Mouse (Mus musculus): ENCODE data around the gene Nme7. TPM values are rescaled to one million over a fixed set of nuclear protein-coding genes. Genes with fewer than 3 reads are reported as not detected.

Gene Nme7
- total and polyA plus RNA-seq, 3 experiments, result 23.5 to 33.2 (median 25.3) TPM

DNA sequence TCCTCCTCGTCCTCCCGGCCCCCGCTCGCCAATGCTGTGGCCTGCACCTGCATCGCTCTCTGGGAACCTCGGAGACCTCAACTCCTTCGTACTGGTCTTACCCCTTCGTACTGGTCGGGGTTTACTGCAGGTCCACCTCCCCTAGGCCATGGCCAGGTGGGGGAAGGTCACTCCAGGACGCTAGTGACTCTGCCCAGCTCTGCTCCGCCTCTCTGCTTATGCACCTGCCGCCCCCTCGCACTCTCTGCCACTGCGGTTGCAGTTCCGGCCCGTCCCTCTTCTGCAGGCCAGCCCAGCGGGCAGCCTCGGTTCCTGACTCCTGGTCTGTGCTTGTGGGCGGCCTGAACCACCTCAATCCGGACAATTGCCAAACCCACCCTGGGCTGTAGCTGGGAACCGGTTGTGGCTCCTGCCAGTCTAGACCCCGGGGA, 154.7 kb downstream of the Nme7 start:
- H3K27ac ChIP-seq (ENCODE audit: insufficient read depth, low read depth), result no peak overlapping the region
- peaks cover 29% of the 10 kb centered on the region for H3K27me3 ChIP-seq (replicated peaks)
- dilution Hi-C loops (cut with MboI; ENCODE audit: extremely low pct_ligation_motif_present, extremely low pct_unique_long_range_greater_than_20kb, low sequenced_read_pairs), result no loop called here
- peak overlapping the region in 1 of 3 experiments; percentile 34 for H3K4me3 ChIP-seq (replicated peaks in 1 of 3; ENCODE audit: low read depth in 2 of 3, low read length in 2 of 3, poor library complexity in 1 of 3)
- in situ Hi-C loops (cut with MboI; ENCODE audit: low pct_ligation_motif_present, low pct_unique_long_range_greater_than_20kb, low sequenced_read_pairs), result no loop called here
- peaks cover 11 to 13% of the 10 kb centered on the region in 2 experiments for H3K4me1 ChIP-seq (ENCODE audit: control insufficient read depth in 1 of 2, insufficient read depth in 2 of 2)
- H3K4me2 ChIP-seq (ENCODE audit: insufficient read depth, low read depth, poor library complexity, severe bottlenecking), result peak overlapping the region; percentile 93; the same call in 1 of the 2 replicates
- H3K79me2 ChIP-seq (replicated peaks; ENCODE audit: control insufficient read depth, extremely low read depth, insufficient read depth, poor library complexity, severe bottlenecking), result no peaks in the 10 kb centered on the region
- no peaks in the 10 kb centered on the region for H3K36me3 ChIP-seq (replicated peaks in 1 of 2; ENCODE audit: control insufficient read depth in 1 of 2, insufficient read depth in 1 of 2, low read length in 1 of 2)
- DNase-seq (ENCODE audit: extremely low read depth), result no peak
- no peak overlapping the region for H3K9ac ChIP-seq (ENCODE audit: insufficient read depth, low read depth)
- TF ChIP-seq RAD21 (IDR thresholded peaks at IDR 0.05; ENCODE audit: low read depth, low read length) (no peak), MEF2A (IDR thresholded peaks at IDR 0.05; ENCODE audit: borderline replicate concordance, low read depth, low read length) (no peak)
- no peaks in the 10 kb centered on the region for H3K9me3 ChIP-seq (replicated peaks; ENCODE audit: low read length)

- dilution Hi-C loops (cut with MboI; ENCODE audit: extremely low pct_ligation_motif_present, extremely low pct_unique_long_range_greater_than_20kb, low sequenced_read_pairs) (no loop called here), in situ Hi-C loops (cut with MboI; ENCODE audit: low pct_ligation_motif_present, low pct_unique_long_range_greater_than_20kb, low sequenced_read_pairs) (no loop called here)
- H3K9me3 ChIP-seq (replicated peaks; ENCODE audit: low read length), result no peaks in the 10 kb centered on the region
- TF ChIP-seq CHD2 (IDR thresholded peaks at IDR 0.05; ENCODE audit: low read length) (no peak), MAFK (IDR thresholded peaks at IDR 0.05; ENCODE audit: insufficient replicate concordance, low read length) (no peak), MAX (IDR thresholded peaks at IDR 0.05; ENCODE audit: low read length) (no peak), MAZ (IDR thresholded peaks at IDR 0.05; ENCODE audit: low read depth, low read length) (no peak), RCOR1 (conservative IDR thresholded peaks at IDR 0.05; ENCODE audit: low read depth, low read length) (no peak), JUN (IDR thresholded peaks at IDR 0.05; ENCODE audit: insufficient read depth, low read depth, low read length) (no peak), MXI1 (IDR thresholded peaks at IDR 0.05; ENCODE audit: low read depth, low read length) (no peak), USF2 (conservative IDR thresholded peaks at IDR 0.05; ENCODE audit: low read depth, low read length) (no peak), MEF2A (IDR thresholded peaks at IDR 0.05; ENCODE audit: borderline replicate concordance, low read depth, low read length) (no peak), IRF4 (IDR thresholded peaks at IDR 0.05; ENCODE audit: low read depth, low read length) (no peak), KAT2A (IDR thresholded peaks at IDR 0.05; ENCODE audit: insufficient replicate concordance, low read length) (no peak), BHLHE40 (IDR thresholded peaks at IDR 0.05; ENCODE audit: low read depth, low read length) (no peak), ZMIZ1 (IDR thresholded peaks at IDR 0.05; ENCODE audit: low read depth, low read length) (no peak), USF1 (IDR thresholded peaks at IDR 0.05; ENCODE audit: low read depth, low read length) (no peak), CTCF (conservative IDR thresholded peaks at IDR 0.05 in 1 of 2, IDR thresholded peaks at IDR 0.05 in 1 of 2; ENCODE audit: low read depth in 2 of 2, low read length in 2 of 2) (no peak)
- H3K9ac ChIP-seq (ENCODE audit: insufficient read depth, low read depth), result no peak overlapping the region
- H3K4me3 ChIP-seq (replicated peaks in 1 of 3; ENCODE audit: low read depth in 2 of 3, low read length in 2 of 3, poor library complexity in 1 of 3), result no peak overlapping the region
- no peak overlapping the region for H3K4me2 ChIP-seq (ENCODE audit: insufficient read depth, low read depth, poor library complexity, severe bottlenecking)
- peaks cover 11% of the 10 kb centered on the region in 2 experiments for H3K4me1 ChIP-seq (ENCODE audit: control insufficient read depth in 1 of 2, insufficient read depth in 2 of 2)
- H3K27me3 ChIP-seq (replicated peaks), result peaks cover 29% of the 10 kb centered on the region
- no peaks in the 10 kb centered on the region for H3K79me2 ChIP-seq (replicated peaks; ENCODE audit: control insufficient read depth, extremely low read depth, insufficient read depth, poor library complexity, severe bottlenecking)
- H3K36me3 ChIP-seq (replicated peaks in 1 of 2; ENCODE audit: control insufficient read depth in 1 of 2, insufficient read depth in 1 of 2, low read length in 1 of 2), result no peaks in the 10 kb centered on the region
- H3K27ac ChIP-seq (ENCODE audit: insufficient read depth, low read depth), result no peak overlapping the region
- no peak for DNase-seq (ENCODE audit: extremely low read depth)
Measured at GRCm38 (mm10) chr1:164459127-164459905, 155.4 kb downstream of the Nme7 start.

Measured in CH12.LX (cell line).